In the genomic region with DNA sequence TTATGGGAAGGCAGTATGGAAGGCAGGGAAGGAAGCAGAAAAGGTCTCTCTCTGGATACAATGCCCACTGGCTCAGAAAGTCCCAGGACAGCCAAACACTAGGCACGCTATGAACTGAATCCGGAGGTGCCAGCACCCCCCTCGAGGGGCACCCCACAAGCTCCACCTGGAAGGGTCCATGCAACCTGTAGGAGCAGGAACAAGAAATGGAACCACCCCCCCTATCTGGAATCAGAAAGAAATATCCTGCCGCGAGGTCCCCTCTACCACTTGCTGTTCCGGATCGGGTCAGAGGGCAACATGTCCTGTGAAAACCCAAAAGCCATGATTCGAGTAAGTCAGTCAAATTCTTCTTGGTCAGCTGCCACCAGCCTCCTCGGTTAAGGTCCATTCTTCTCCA, we compare ENCODE assay signal across 11 mouse cellular contexts. TPM values are rescaled to one million over a fixed set of nuclear protein-coding genes. Genes with fewer than 3 reads are reported as not detected.
DNase-seq lines count a peak whose midpoint lies in the region; ATAC-seq and TF ChIP-seq lines count a peak whose summit lies in the region.
"Had no signal": no experiment of that assay in that cellular context is flagged by ENCODE, and none has a peak within 500 bp of the region (broad histone marks: within the 10 kb centered on the region; RNA-seq: fewer than 3 reads in every experiment).

No protein-coding gene starts in this region.

- TF ChIP-seq CTCF in hindbrain, postnatal 0 days (IDR thresholded peaks at IDR 0.05; ENCODE audit: low read depth), result no peak

- 8% methylated on average over 9 of the region's 9 CpGs for WGBS in embryonic facial prominence, embryonic 11.5 days
- 14% methylated on average over 9 of the region's 9 CpGs for WGBS in hindbrain, postnatal 0 days
- 8% methylated on average over 9 of the region's 9 CpGs for WGBS in neural tube, embryonic 12.5 days
- WGBS in liver, embryonic 11.5 days, result 39% methylated on average over 9 of the region's 9 CpGs

- no peak for ATAC-seq in embryonic facial prominence, embryonic 11.5 days (replicated peaks; ENCODE audit: insufficient number of reproducible peaks, low FRiP score, low TSS enrichment, low read depth)
- no peak for ATAC-seq in hindbrain, postnatal 0 days
- ATAC-seq in neural tube, embryonic 12.5 days (ENCODE audit: low FRiP score, low read depth), result no peak
- ATAC-seq in liver, embryonic 11.5 days (replicated peaks; ENCODE audit: low FRiP score), result no peak

- peak; percentile 41 for DNase-seq in cerebellum, adult 11 months
- no peak for DNase-seq in cerebellum, postnatal 4 days (ENCODE audit: low spot score in 2 of 2)
- no peak for DNase-seq in embryonic facial prominence, embryonic 11.5 days (ENCODE audit: low spot score)
- no peak for DNase-seq in hindbrain, postnatal 0 days (ENCODE audit: low spot score)
- DNase-seq in liver, embryonic 11.5 days (ENCODE audit: low spot score), result no peak
- no peak for DNase-seq in gastrocnemius, postnatal 4 days (ENCODE audit: low spot score in 2 of 2)
- no peak for DNase-seq in thymus, postnatal 10 days (ENCODE audit: low spot score in 2 of 2)

- H3K27me3 ChIP-seq in embryonic facial prominence, embryonic 11.5 days (ENCODE audit: control insufficient read depth, insufficient read depth, low read length), result peaks cover 52% of the 10 kb centered on the region
- H3K27me3 ChIP-seq in hindbrain, postnatal 0 days (ENCODE audit: insufficient read depth, low read length), result 0 out of 2 replicates have a peak, but pooled peaks cover 4% of the 10 kb centered on the region
- peaks cover 57% of the 10 kb centered on the region for H3K27me3 ChIP-seq in neural tube, embryonic 12.5 days (replicated peaks)
- H3K27me3 ChIP-seq in liver, embryonic 11.5 days (replicated peaks; ENCODE audit: control insufficient read depth, insufficient read depth, low read length), result peaks cover 62% of the 10 kb centered on the region

- no peak overlapping the region for H3K9ac ChIP-seq in embryonic facial prominence, embryonic 11.5 days (replicated peaks; ENCODE audit: low read length)
- H3K9ac ChIP-seq in hindbrain, postnatal 0 days (replicated peaks; ENCODE audit: low read length), result peak overlapping the region; percentile 72
- H3K9ac ChIP-seq in neural tube, embryonic 12.5 days, result peak overlapping the region; percentile 69
- no peak overlapping the region for H3K9ac ChIP-seq in liver, embryonic 11.5 days (ENCODE audit: low read depth, low read length)
- H3K9ac ChIP-seq: embryonic facial prominence, embryonic 13.5 days; kidney, embryonic 15.5 days; liver, embryonic 14.5 days had no signal

- H3K4me1 ChIP-seq in embryonic facial prominence, embryonic 11.5 days (ENCODE audit: control insufficient read depth, insufficient read depth, low read length), result peaks cover 11% of the 10 kb centered on the region
- no peaks in the 10 kb centered on the region for H3K4me1 ChIP-seq in hindbrain, postnatal 0 days (ENCODE audit: insufficient read depth, low read length)
- H3K4me1 ChIP-seq in neural tube, embryonic 12.5 days, result peaks cover 36% of the 10 kb centered on the region
- H3K4me1 ChIP-seq in liver, embryonic 11.5 days (replicated peaks; ENCODE audit: control insufficient read depth, insufficient read depth, low read length), result peaks cover 7% of the 10 kb centered on the region; the same call in 1 of the 2 replicates

- H3K27ac ChIP-seq in embryonic facial prominence, embryonic 11.5 days (replicated peaks; ENCODE audit: low read depth, low read length), result no peak overlapping the region
- peak overlapping the region; percentile 94 for H3K27ac ChIP-seq in hindbrain, postnatal 0 days
- H3K27ac ChIP-seq in neural tube, embryonic 12.5 days, result no peak overlapping the region
- H3K27ac ChIP-seq in liver, embryonic 11.5 days (ENCODE audit: low read depth, low read length), result no peak overlapping the region
- H3K27ac ChIP-seq: embryonic facial prominence, embryonic 13.5 days; kidney, embryonic 15.5 days; liver, embryonic 14.5 days had no signal

- H3K9me3 ChIP-seq in embryonic facial prominence, embryonic 11.5 days (replicated peaks; ENCODE audit: control insufficient read depth, low read length), result no peaks in the 10 kb centered on the region
- H3K9me3 ChIP-seq in hindbrain, postnatal 0 days (ENCODE audit: low read length), result no peaks in the 10 kb centered on the region
- H3K9me3 ChIP-seq in neural tube, embryonic 12.5 days, result no peaks in the 10 kb centered on the region
- no peaks in the 10 kb centered on the region for H3K9me3 ChIP-seq in liver, embryonic 11.5 days (ENCODE audit: control insufficient read depth, low read length)
- H3K9me3 ChIP-seq: embryonic facial prominence, embryonic 13.5 days; kidney, embryonic 15.5 days had no signal

- H3K4me3 ChIP-seq in embryonic facial prominence, embryonic 11.5 days (ENCODE audit: low read depth, low read length), result peak overlapping the region; percentile 54
- peak overlapping the region; percentile 70 for H3K4me3 ChIP-seq in hindbrain, postnatal 0 days (ENCODE audit: low read length)
- peak overlapping the region; percentile 58 for H3K4me3 ChIP-seq in neural tube, embryonic 12.5 days
- no peak overlapping the region for H3K4me3 ChIP-seq in liver, embryonic 11.5 days (ENCODE audit: low read depth, low read length)
- H3K4me3 ChIP-seq: kidney, embryonic 15.5 days had no signal

- no peaks in the 10 kb centered on the region for H3K36me3 ChIP-seq in embryonic facial prominence, embryonic 11.5 days (replicated peaks; ENCODE audit: control insufficient read depth, insufficient read depth, low read depth, low read length)
- H3K36me3 ChIP-seq in hindbrain, postnatal 0 days (ENCODE audit: insufficient read depth, low read length), result no peaks in the 10 kb centered on the region
- no peaks in the 10 kb centered on the region for H3K36me3 ChIP-seq in neural tube, embryonic 12.5 days
- no peaks in the 10 kb centered on the region for H3K36me3 ChIP-seq in liver, embryonic 11.5 days (ENCODE audit: control insufficient read depth, insufficient read depth, low read length)
- H3K36me3 ChIP-seq: embryonic facial prominence, embryonic 13.5 days; kidney, embryonic 15.5 days had no signal

- H3K4me2 ChIP-seq in embryonic facial prominence, embryonic 11.5 days (ENCODE audit: low read depth, low read length), result no peak overlapping the region; the same call in 1 of the 2 replicates
- peak overlapping the region; percentile 61 for H3K4me2 ChIP-seq in hindbrain, postnatal 0 days (ENCODE audit: low read depth, low read length)
- peak overlapping the region; percentile 81 for H3K4me2 ChIP-seq in neural tube, embryonic 12.5 days (replicated peaks)
- H3K4me2 ChIP-seq in liver, embryonic 11.5 days, result no peak overlapping the region
- H3K4me2 ChIP-seq: embryonic facial prominence, embryonic 13.5 days; kidney, embryonic 15.5 days had no signal

RNA-seq across cellular contexts. Expression of a gene that starts 3.5 kb away (rescaled TPM):
- 4.1 and 5.0 TPM in 2 replicates for polyA plus RNA-seq in embryonic facial prominence, embryonic 11.5 days (2014; fragmentation: Nextera tagmentation; extraction: Ambion mirVana)
- 46.2 and 51.3 TPM in 2 replicates for total RNA-seq in hindbrain, postnatal 0 days (2014; rRNA removed)
- polyA plus RNA-seq in hindbrain, postnatal 0 days (2015; fragmentation: Nextera tagmentation; extraction: Ambion mirVana), result 31.0 and 31.1 TPM in 2 replicates
- polyA plus RNA-seq in neural tube, embryonic 12.5 days (2016; fragmentation: Nextera tagmentation; extraction: Ambion mirVana), result 11.3 and 14.3 TPM in 2 replicates
- polyA plus RNA-seq in liver, embryonic 11.5 days (2014; fragmentation: Nextera tagmentation; extraction: Ambion mirVana), result 0.16 TPM in 1 of 2 replicates, not detected in the other
- not detected for total RNA-seq in gastrocnemius, postnatal 4 days (2021)
- polyA plus RNA-seq: liver, embryonic 14.5 days had no signal

RNA-seq across cellular contexts. Expression of a gene that starts 11.1 kb away (rescaled TPM):
- not detected in 2 replicates for polyA plus RNA-seq in embryonic facial prominence, embryonic 11.5 days (2014; fragmentation: Nextera tagmentation; extraction: Ambion mirVana)
- 1.2 and 3.0 TPM in 2 replicates for total RNA-seq in hindbrain, postnatal 0 days (2014; rRNA removed)
- polyA plus RNA-seq in hindbrain, postnatal 0 days (2015; fragmentation: Nextera tagmentation; extraction: Ambion mirVana), result 0.56 and 0.82 TPM in 2 replicates
- 1.3 TPM in 2 replicates for polyA plus RNA-seq in neural tube, embryonic 12.5 days (2016; fragmentation: Nextera tagmentation; extraction: Ambion mirVana)
- not detected in 2 replicates for polyA plus RNA-seq in liver, embryonic 11.5 days (2014; fragmentation: Nextera tagmentation; extraction: Ambion mirVana)
- not detected for total RNA-seq in gastrocnemius, postnatal 4 days (2021)
- polyA plus RNA-seq: liver, embryonic 14.5 days had no signal

RNA-seq across cellular contexts. Expression of a gene that starts 13.3 kb away (rescaled TPM):
- polyA plus RNA-seq in embryonic facial prominence, embryonic 11.5 days (2014; fragmentation: Nextera tagmentation; extraction: Ambion mirVana), result 2.1 and 2.3 TPM in 2 replicates
- 234 TPM in 2 replicates for total RNA-seq in hindbrain, postnatal 0 days (2014; rRNA removed)
- 35.9 and 40.2 TPM in 2 replicates for polyA plus RNA-seq in hindbrain, postnatal 0 days (2015; fragmentation: Nextera tagmentation; extraction: Ambion mirVana)
- 11.6 and 13.4 TPM in 2 replicates for polyA plus RNA-seq in neural tube, embryonic 12.5 days (2016; fragmentation: Nextera tagmentation; extraction: Ambion mirVana)
- polyA plus RNA-seq in liver, embryonic 11.5 days (2014; fragmentation: Nextera tagmentation; extraction: Ambion mirVana), result not detected in 2 replicates
- total RNA-seq in gastrocnemius, postnatal 4 days (2021), result under 1 TPM in 1 of 2 experiments, not detected in 1; 0.18 TPM
- polyA plus RNA-seq: kidney, embryonic 15.5 days had no signal

RNA-seq across cellular contexts. Expression of a gene that starts 28.4 kb away (rescaled TPM):
- not detected in 2 replicates for polyA plus RNA-seq in embryonic facial prominence, embryonic 11.5 days (2014; fragmentation: Nextera tagmentation; extraction: Ambion mirVana)
- total RNA-seq in hindbrain, postnatal 0 days (2014; rRNA removed), result 0.93 and 4.7 TPM in 2 replicates
- polyA plus RNA-seq in hindbrain, postnatal 0 days (2015; fragmentation: Nextera tagmentation; extraction: Ambion mirVana), result 1.2 and 1.4 TPM in 2 replicates
- 0.57 and 0.68 TPM in 2 replicates for polyA plus RNA-seq in neural tube, embryonic 12.5 days (2016; fragmentation: Nextera tagmentation; extraction: Ambion mirVana)
- not detected in 2 replicates for polyA plus RNA-seq in liver, embryonic 11.5 days (2014; fragmentation: Nextera tagmentation; extraction: Ambion mirVana)
- total RNA-seq in gastrocnemius, postnatal 4 days (2021), result not detected
- polyA plus RNA-seq: embryonic facial prominence, embryonic 13.5 days; kidney, embryonic 15.5 days; liver, embryonic 14.5 days had no signal

Comparison
In these comparisons a context has a peak if more than half of its experiments do, and no peak if none do; other contexts are left out.
1. H3K4me2 ChIP-seq: peak in hindbrain, postnatal 0 days (single experiment) and neural tube, embryonic 12.5 days (single experiment); none in embryonic facial prominence, embryonic 11.5 days (single experiment) and liver, embryonic 11.5 days (single experiment).
2. H3K9ac ChIP-seq: peak in hindbrain, postnatal 0 days (single experiment) and neural tube, embryonic 12.5 days (single experiment); none in embryonic facial prominence, embryonic 11.5 days (single experiment) and liver, embryonic 11.5 days (single experiment).